Mouse (Mus musculus) mouse embryonic stem cell (cell line): ENCODE data around the gene Ercc2.

Experiments
- in situ Hi-C, 2 experiments: fragments of 300-500 bp; cut with MboI; formaldehyde crosslinking; loops; 1 replicate in 1 of 2; 3 replicates in 1 of 2; pipeline ENCODE4 v1.14.3; 2019 to 2020; ENCODE audit warnings: low sequenced_read_pairs in 2 of 2, low pct_unique_long_range_greater_than_20kb in 1 of 2, mixed read lengths in 1 of 2; ENCODE audit not compliant: unreplicated experiment in 1 of 2

Gene Ercc2

DNA sequence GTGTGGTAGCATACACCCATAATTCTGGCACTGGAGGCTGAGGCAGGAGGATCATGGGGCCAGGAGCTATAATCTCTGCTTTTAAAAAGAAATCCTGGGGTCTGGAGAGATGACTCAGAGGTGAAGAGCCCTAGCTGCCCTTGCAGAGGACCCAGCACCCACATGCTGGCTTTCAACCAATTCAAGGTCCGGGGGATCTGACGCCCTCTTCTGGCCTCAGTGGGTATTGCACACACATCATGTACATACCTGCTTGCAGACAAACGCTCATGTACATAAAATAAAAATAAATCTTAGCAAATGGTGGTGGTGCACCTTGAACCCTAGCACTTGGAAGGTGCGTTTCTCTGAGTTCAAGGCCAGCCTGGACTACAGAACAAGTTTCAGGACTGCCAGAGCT lies 19.1 kb downstream of the Ercc2 start:
- in situ Hi-C loops = loop anchor here in 1 of 2 experiments (25.0 kb wide), 1 partner anchor 386 kb away; the partner anchor contains the start of gene Cblc

DNA sequence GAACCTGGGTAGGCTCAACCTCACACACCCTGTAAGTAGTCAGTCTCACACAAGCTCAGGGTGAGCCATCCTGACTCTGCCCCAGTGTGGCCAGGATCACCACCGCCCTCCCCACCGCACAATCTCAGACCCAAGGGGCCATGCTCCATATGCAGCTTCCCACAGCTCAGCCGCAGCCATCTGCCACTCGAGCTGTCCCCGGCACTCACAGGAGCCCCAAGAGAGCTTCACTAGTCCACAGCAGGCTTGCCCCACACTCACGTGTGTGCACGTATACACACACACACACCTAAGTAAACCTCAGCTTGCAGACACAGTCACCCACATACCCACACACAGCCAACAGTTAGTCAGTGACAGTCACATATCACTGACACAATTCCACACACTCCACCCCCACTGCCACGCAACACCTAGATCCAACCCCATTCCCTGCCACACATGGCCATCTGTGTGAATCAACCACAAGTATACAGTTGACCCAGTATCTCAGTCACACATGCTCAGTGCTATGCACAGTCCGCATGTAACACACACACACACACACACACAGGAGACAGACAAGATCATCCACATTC lies 20.8 kb downstream of the Ercc2 start:
- in situ Hi-C loops = loop anchor here in 1 of 2 experiments (25.0 kb wide), 1 partner anchor 385 kb away; the partner anchor contains the start of gene Cblc

DNA sequence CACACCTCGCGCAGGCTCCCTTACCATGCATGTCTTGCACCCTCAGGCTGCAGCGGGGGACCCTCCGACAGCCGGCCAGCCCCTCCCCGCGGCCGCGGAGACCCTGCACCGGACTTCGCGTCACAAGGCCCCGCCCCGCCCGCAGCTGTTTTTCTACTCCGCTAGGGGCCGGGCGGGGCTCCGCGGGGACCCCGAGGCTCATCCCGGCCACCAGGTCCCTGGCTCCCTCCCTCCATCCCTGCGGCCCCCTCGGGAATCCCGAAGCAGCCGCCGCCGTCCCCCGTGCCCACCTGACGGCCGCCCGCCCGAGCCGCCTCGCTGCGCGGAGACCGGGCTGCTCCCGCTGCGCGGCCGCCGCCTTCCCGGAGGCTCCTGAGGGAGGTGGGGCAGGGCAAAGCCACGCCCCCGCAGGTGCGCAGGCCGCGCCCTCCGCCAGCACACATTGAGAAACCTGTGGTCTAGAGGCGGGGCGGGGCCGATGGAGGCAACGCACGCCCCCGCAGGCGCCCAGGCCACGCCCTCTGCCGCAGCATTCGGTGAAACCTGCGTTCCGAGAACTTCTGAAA lies 22.0 kb downstream of the Ercc2 start, which contains the start of gene Klc3:
Klc3 (minus strand) TSS at position 374 of the 566 bp plus-strand sequence.
- in situ Hi-C loops = loop anchor here in 1 of 2 experiments (25.0 kb wide), 1 partner anchor 383 kb away; the partner anchor contains the start of gene Cblc

DNA sequence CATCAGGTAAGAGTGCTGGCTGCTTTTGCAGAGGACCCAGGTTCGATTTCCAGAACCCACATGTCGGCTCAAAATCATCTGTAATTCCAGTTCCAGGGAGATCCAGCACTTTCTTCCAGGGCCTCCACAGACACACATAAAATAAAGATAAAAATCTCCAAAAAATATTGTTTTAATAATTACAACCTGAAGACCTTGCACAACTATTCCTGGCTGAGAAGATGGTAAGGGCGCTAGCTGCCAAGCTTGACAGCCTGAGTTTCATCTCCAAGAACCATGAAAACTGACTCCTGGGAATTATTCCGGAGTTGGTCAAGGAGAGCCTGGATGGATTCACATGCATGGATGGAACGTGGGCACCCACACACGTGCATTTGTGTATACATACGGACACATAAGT lies 22.7 kb downstream of the Ercc2 start, which contains the start of gene Ckm:
Ckm (plus strand) TSS at position 301 of the 400 bp plus-strand sequence.
- in situ Hi-C loops = loop anchor here in 1 of 2 experiments (25.0 kb wide), 1 partner anchor 383 kb away; the partner anchor contains the start of gene Cblc

DNA sequence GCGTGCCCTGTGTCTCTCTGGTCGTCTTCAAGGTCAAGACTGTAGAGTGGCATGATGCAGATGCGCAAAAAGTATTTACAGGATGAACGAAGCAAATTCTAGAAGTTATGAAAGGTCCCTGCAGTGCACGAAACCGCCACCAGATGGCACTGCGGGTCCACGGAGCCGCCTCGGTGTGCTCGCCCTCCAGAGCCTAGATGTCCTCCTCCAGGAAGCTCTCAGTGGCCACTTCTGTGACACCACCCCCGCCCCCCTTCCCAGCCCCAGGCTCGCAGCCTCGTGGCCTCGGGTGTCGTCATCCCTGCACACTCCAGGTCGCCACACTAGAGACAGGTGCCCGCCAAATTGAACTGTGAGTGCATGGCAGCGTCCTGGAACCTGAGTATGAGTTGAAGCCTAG lies 23.6 kb downstream of the Ercc2 start:
- in situ Hi-C loops = loop anchor here in 1 of 2 experiments (25.0 kb wide), 1 partner anchor 382 kb away; the partner anchor contains the start of gene Cblc

DNA sequence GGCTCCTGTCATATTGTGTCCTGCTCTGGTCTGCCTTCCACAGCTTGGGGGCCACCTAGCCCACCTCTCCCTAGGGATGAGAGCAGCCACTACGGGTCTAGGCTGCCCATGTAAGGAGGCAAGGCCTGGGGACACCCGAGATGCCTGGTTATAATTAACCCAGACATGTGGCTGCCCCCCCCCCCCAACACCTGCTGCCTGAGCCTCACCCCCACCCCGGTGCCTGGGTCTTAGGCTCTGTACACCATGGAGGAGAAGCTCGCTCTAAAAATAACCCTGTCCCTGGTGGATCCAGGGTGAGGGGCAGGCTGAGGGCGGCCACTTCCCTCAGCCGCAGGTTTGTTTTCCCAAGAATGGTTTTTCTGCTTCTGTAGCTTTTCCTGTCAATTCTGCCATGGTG lies 27.9 kb downstream of the Ercc2 start:
- in situ Hi-C loops = loop anchor here in 1 of 2 experiments (25.0 kb wide), 1 partner anchor 378 kb away; the partner anchor contains the start of gene Cblc

DNA sequence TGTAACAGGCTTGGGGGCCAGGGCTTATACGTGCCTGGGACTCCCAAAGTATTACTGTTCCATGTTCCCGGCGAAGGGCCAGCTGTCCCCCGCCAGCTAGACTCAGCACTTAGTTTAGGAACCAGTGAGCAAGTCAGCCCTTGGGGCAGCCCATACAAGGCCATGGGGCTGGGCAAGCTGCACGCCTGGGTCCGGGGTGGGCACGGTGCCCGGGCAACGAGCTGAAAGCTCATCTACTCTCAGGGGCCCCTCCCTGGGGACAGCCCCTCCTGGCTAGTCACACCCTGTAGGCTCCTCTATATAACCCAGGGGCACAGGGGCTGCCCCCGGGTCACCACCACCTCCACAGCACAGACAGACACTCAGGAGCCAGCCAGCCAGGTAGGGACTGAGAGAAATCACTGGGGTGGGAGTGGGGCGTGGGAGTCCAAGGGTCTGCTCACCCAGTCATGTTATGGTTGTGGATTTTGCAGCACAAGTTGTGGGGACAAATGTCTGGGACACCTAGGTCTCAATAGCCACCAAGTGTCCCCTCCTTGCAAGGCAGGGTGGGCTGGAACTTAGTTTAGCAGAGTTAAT lies 29.0 kb downstream of the Ercc2 start:
- in situ Hi-C loops = loop anchor here in 1 of 2 experiments (25.0 kb wide), 1 partner anchor 376 kb away; the partner anchor contains the start of gene Cblc

DNA sequence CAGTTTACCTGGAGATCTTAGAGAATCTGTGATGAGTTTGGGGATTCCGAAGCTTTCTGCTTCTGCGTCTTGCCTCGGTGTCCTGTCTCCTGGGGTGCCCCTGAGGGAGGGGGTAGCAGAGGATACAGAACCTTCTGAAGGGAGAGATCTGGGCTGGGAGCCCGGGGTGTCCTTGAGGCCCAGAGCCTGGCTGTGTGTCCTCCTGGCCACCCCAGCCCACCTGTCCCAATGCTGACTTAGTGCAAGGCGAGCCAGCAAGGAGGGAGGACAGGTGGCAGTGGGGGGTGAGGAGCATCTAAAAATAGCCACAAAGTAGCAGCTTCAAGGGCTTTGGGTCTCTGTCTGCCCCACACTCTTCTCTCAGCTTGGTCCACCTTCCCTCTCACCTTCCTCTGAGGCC lies 30.0 kb downstream of the Ercc2 start:
- in situ Hi-C loops = loop anchor here in 1 of 2 experiments (25.0 kb wide), 1 partner anchor 376 kb away; the partner anchor contains the start of gene Cblc

DNA sequence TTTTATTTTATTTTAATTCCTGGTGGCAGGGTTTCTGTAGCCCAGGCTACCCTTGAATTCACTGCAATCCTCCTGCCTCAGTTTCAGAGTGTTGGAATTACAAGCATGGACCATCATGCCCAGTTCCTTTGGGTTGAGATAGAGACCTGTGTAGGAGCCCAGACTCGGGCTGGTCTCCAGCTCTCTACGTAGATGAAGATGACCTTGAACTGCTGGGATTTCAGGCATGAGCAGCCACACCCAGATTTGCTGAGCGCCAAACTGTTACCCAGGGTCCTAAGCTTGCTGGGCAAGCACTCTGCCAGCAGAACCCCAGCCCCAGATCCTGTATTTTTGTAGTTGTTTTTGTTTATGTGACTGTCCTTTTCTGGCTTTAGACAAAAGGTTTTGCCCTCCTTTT lies 31.7 kb downstream of the Ercc2 start:
- in situ Hi-C loops = loop anchor here in 1 of 2 experiments (25.0 kb wide), 1 partner anchor 374 kb away; the partner anchor contains the start of gene Cblc

DNA sequence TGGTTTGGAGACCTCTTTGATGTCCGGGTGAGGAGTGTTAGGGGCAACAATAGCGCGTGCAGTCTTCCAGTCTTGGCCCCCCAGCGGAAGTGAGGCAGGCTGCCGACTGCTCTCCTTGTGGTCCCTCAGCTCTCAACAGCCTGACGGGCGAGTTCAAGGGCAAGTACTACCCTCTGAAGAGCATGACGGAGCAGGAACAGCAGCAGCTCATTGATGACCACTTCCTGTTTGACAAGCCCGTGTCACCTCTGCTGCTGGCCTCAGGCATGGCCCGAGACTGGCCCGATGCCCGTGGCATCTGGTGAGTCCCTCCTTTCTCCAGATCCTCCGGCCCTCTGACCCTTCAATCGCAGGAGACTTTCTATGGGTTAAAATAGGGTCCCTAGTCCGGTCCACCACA lies 34.8 kb downstream of the Ercc2 start:
- in situ Hi-C loops = loop anchor here in 1 of 2 experiments (25.0 kb wide), 1 partner anchor 371 kb away; the partner anchor contains the start of gene Cblc

DNA sequence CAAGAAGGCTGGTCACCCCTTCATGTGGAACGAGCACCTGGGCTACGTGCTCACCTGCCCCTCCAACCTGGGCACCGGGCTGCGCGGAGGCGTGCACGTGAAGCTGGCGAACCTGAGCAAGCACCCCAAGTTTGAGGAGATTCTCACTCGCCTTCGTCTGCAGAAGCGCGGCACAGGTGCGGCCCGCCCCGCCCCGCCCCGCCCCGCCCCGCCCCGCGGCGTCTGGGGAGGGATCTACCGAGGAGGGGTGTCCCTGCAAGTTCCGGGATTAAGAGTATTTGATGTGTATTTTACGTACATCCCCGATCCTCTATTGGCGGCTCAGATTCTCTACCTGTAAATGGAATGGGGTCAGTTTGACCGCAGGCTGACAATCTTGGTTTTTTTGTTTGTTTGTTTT lies 38.3 kb downstream of the Ercc2 start:
- in situ Hi-C loops = loop anchor here in 1 of 2 experiments (25.0 kb wide), 1 partner anchor 367 kb away; the partner anchor contains the start of gene Cblc

DNA sequence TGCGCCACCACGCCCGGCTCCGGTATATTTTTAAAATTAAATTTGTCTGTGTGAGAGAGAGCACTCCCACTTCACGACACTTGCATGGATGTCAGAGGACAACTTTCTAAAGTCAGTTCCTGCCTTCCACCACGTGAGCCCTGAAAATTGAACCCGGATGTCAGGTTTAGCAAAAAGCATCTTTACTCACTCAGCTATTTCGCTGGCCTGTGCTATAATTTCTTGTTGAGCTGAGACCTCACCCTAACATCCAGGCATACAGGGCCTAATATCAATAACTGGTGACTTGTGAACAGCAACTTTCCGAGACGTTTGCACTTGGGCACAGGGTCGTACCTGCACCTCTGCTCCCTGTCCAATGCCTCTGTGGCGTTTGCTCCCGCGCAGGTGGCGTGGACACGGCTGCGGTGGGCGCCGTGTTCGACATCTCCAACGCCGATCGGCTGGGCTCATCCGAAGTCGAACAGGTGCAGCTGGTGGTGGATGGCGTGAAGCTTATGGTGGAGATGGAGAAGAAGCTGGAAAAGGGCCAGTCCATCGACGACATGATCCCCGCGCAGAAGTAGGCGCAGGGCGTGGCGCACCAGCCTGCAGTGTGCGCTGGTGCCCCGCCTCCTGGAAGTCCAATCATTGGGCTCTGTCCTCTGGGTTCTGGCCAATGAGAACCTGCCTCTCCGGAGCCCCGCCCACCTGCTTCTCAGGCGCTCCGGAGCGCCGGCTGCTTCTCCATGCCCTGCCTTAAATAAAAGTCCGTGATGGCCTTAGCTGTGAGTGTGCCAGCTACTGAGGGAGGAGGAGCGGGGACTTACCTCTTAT lies 39.2 kb downstream of the Ercc2 start:
- in situ Hi-C loops = loop anchor here in 1 of 2 experiments (25.0 kb wide), 1 partner anchor 366 kb away; the partner anchor contains the start of gene Cblc

DNA sequence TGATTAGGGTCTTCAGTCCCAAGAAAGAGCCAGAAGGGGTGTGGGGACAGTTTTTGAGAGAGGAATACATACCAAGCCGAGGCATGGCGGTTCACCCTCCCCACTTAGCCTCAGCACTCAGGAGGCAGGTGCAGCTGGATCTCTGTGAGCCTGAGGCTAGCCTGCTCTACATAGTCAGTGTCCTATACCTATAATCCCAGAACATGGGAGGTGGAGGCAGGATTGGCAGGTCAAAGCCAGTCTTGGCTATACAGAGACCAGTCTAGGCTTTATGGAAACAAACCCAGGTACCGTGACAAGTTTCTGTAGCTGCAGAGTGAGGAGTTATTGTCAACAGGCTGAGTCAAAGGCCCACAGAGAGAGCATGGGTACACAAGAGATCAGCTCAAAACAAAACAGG lies 41.3 kb downstream of the Ercc2 start:
- in situ Hi-C loops = loop anchor here in 1 of 2 experiments (25.0 kb wide), 1 partner anchor 364 kb away; the partner anchor contains the start of gene Cblc

DNA sequence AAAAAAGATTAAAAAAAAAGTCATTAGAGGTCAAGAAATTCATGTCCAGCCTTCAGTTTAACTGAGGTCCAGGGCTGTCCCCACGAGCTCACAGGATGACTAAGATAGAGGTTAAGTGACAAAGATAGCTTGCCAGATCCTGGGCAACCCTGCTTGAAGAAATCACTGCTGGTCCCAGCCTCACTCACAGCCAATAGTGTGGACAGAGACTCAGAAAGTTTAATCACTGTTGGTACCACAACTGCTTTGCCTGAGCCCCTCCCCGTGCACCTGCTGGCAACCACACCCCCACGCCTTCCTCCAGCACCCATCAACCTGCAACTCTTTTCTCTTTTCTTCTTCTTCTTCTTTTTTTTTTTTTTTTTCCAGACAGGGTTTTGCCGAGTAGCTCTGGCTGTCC lies 42.2 kb downstream of the Ercc2 start:
- in situ Hi-C loops = loop anchor here in 1 of 2 experiments (25.0 kb wide), 1 partner anchor 363 kb away; the partner anchor contains the start of gene Cblc

DNA sequence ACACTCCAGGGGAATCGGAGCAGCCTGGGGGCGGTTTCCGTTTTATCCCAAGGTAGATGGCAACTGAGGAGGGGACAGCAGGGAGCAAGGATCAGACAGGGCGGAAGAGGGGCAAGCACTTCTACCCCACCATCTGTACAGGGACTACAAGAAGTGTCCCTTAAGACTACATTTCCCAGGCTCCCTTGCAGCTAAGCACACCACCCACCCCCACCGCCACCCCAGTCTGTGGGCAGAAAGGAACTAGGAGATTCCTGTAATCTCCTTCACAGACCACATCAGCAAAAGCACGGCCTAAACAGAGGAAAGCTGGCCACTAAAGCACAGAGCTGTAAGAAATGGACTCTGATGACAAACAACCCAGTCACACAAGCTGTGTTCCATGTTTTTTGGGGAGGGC lies 44.5 kb downstream of the Ercc2 start:
- in situ Hi-C loops = no loop called here

DNA sequence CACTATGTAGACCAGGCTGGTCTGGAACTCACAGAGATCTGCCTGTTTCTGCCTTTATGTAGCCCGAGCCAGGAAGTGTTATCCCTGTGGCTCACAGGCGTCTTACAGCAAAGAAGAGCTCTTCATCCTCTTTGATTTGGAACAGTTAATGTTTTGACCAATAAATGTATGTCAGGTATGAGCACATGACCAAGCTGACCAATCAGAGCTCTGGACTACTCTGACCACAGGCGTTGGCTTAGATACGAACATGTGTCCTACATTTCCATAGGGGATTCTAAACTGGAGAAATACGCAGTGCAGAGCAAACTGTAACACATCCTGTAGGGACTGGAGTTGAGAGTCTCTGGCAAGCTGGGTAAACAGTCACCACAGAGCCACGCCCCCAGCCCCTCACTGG lies 45.1 kb downstream of the Ercc2 start:
- in situ Hi-C loops = no loop called here

DNA sequence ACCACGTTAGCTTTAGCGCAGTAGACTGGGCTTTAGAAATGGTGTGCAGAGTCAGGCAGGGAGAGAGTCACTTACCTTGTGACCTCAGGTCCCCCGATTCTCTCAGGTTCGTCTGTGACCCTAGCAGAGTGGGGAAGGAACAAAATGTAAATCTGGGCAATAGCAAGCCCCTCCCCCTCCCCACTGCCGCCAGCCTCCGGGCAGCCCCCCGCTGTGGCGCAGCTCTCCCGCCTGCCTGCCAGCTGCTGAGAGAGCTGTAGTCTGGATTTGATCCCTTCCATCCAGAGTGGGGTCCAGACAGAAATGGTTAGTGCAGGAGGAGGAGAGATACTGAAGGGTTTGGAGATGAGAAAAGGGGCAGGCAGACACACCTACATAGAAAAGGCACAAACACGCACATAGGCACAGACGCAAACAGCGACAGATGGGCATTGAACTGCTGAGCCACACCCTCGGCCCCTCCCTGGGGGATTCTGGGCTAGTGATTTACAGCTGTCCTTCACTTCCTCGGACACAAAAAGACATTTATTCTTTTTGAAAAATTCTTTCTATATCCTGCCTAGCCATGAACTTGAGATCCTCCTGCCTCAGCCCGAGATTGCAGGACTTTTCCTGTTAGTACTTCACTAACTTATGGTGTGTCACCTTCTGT lies 46.3 kb downstream of the Ercc2 start:
- in situ Hi-C loops = no loop called here

DNA sequence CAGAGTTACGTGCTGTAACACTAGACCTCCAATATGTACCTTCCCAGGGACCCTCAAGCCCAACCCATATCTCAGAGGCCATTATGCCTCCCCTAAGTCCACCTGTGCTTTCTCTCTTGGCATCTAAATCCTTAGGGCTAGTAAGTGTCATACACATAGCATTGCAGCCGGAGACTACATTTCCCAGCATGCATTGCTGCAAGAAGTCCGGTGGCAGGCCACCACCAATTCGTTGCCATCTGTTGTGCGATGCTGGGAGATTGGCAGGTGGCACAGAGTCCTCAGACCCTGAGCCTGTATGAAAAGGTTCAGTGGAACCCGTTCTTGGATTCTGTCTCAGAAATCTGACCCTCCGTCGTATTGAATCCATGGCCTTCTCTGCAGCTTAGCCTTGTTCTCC lies 47.9 kb downstream of the Ercc2 start:
- in situ Hi-C loops = no loop called here
